Mouse (Mus musculus) small intestine, adult 2 months (tissue): ENCODE data around the gene Gm49405. TPM values are rescaled to one million over a fixed set of nuclear protein-coding genes. Genes with fewer than 3 reads are reported as not detected.

Experiments used
- H3K27ac ChIP-seq: fragments of 200-500 bp; 2 replicates; pipeline ENCODE4 v1.5.1; 2012; ENCODE audit warnings: low read depth, low read length, control low read depth, inconsistent platforms; ENCODE audit not compliant: insufficient read depth
- H3K27me3 ChIP-seq: fragments of 200-500 bp; 2 replicates; pipeline ENCODE4 v1.6.1; 2012; ENCODE audit warnings: mild to moderate bottlenecking, moderate library complexity, low read length, inconsistent platforms; ENCODE audit not compliant: control insufficient read depth, insufficient read depth
- H3K36me3 ChIP-seq: fragments of 200-500 bp; 2 replicates; pipeline ENCODE4 v1.6.1; 2012; ENCODE audit warnings: mild to moderate bottlenecking, low read length, control low read depth, inconsistent platforms; ENCODE audit not compliant: control insufficient read depth, insufficient read depth
- H3K4me1 ChIP-seq: fragments of 200-500 bp; 2 replicates; pipeline ENCODE4 v1.6.1; 2012; ENCODE audit warnings: low read length, inconsistent platforms, mixed read lengths; ENCODE audit not compliant: control insufficient read depth, insufficient read depth, insufficient read length
- H3K4me3 ChIP-seq: fragments of 200-500 bp; 2 replicates; pipeline ENCODE4 v1.5.1; 2012; ENCODE audit warnings: low read depth, mild to moderate bottlenecking, control low read depth, inconsistent platforms, low read length, moderate library complexity
- CTCF ChIP-seq: fragments of 200-500 bp; IDR thresholded peaks from 2 replicates; pipeline ENCODE4 v1.5.1; 2012; ENCODE audit warnings: low read depth, mild to moderate bottlenecking, control low read depth, inconsistent platforms, low read length, moderate library complexity, mixed read lengths; ENCODE audit not compliant: insufficient replicate concordance, insufficient read length; ENCODE audit errors: extremely low read depth
- POLR2A ChIP-seq: fragments of 200-500 bp; IDR thresholded peaks from 2 replicates; pipeline ENCODE4 v1.6.1; 2012; ENCODE audit warnings: low read depth, mild to moderate bottlenecking, control low read depth, inconsistent platforms, low read length, moderate library complexity
- WGBS: fragments of 180-500 bp; shearing (Covaris S2); methylation state at CpG from one replicate; pipeline ENCODE4 v1.1.7; 2018; 5-methylcytosine and 5-hydroxymethylcytosine counted together
- polyA plus RNA-seq: library from polyadenylated mRNA; depleted of rRNA; stranded (reverse); fragments of >200 nt; gene quantifications from 2 replicates; pipeline ENCODE4 v1.2.3, GENCODE M21; 2012

The Gm49405 gene
- polyA plus RNA-seq, 1 experiment: 0.90 TPM

DNA sequence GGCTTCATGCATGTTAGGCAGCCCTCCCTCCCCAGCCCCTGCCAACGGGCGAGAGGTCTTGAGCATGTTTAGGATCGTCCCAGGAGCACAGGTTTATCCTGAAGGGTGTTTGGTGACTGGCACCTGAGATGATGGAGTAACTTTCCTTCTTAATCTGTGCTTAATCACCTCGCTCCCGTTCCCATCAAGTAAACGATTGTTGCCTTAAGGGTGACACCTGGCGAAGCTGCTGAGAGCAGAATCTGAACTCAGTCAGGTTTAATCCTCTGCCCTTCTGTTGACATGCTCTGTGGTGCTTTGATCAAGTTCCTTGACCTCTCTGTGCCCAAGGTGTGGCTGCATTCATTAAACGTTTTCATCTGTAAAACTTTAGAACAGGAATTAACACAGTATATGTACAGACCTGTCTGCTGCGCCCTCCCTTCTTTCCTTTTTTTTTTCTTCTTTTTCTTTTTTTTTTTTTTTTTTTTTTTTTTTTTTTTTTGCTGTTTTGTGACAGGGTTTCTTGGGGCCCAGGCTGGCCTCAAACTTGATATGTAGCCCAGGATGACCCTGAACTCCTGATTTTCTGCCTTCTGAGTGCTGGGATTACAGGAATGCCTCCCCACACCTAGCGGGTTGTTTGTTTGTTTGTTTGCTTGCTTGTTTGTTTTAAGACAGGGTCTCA, 17.6 kb downstream of the Gm49405 start:
- TF ChIP-seq CTCF: no peak
- no peak for TF ChIP-seq POLR2A
- H3K27ac ChIP-seq: peak overlapping the region; percentile 66
- 55% methylated on average over 10 of the region's 10 CpGs for WGBS
- H3K27me3 ChIP-seq: no peaks in the 10 kb centered on the region
- no peaks in the 10 kb centered on the region for H3K36me3 ChIP-seq
- H3K4me1 ChIP-seq: peaks cover 10% of the 10 kb centered on the region; the same call in 1 of the 2 replicates
- no peak overlapping the region for H3K4me3 ChIP-seq

DNA sequence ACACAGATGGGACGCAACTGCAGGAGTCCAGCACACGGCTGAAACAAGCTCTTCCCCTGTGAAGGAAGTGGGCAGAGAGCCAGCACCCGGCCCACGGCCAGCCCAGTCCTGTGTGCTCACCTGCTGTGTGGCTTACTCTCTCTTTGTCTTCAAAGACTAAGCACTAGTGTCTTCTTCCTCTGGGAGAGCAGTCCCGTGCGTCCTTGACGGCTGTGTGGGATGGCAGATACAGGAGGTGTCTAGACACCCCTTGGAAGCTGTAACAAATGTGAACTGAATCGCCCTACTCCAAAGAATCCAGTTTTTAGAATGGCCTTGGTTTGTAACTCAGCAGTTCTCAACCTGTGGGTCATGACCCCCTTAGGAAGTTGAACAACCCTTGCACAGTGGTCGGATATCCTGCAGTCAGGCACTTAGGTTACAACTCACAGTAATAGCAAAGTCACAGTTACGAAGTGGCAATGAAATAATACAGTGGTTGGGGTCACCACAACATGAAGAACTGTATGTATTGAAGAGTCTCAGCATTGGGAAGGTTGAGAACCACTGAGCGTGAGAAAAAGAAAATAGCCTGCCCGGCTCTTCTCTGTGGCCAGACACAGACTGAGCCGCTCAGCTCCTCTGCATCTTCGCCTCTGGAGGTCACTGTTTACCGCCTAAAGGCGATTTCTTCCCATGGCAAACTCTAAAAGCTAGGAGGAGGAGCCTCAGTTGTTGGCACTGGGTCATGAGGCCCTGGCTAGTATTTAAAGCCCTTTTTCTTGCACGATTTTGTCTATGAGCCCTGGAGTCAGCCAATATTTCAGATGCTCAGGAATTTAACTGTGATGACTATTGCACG, 18.5 kb downstream of the Gm49405 start:
- 10% methylated on average over 18 of the region's 18 CpGs for WGBS
- H3K27ac ChIP-seq: peak overlapping the region; percentile 66
- TF ChIP-seq POLR2A (peak; percentile 36; the same call in 1 of the 2 replicates), CTCF (peak; percentile 93; the same call in 1 of the 2 replicates)
- H3K36me3 ChIP-seq: no peaks in the 10 kb centered on the region
- H3K4me1 ChIP-seq: peaks cover 10% of the 10 kb centered on the region; the same call in 1 of the 2 replicates
- no peak overlapping the region for H3K4me3 ChIP-seq
- H3K27me3 ChIP-seq: no peaks in the 10 kb centered on the region

DNA sequence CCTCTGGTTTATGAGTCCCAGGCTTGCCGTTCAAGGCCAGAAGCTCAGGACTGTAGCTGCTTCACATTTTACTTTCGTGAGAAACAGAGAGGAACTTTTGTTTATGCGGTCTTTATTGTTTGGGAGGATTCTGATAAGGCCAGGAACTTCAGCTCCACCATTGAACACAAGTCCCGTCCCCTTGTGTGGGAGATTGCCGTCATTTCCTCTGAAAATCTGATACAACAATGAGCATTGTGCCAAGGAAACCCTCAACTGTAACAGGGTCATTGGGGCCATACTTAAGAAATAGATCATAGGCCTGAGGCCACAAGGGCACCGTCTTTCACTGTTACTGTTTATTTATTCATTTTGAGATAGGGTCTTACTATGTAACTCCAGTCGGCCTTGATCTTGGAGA, 22.8 kb downstream of the Gm49405 start:
- no peak overlapping the region for H3K4me3 ChIP-seq
- no peaks in the 10 kb centered on the region for H3K36me3 ChIP-seq
- 58% methylated on average over 7 of the region's 7 CpGs for WGBS
- no peaks in the 10 kb centered on the region for H3K27me3 ChIP-seq
- H3K4me1 ChIP-seq: peaks cover 16% of the 10 kb centered on the region
- H3K27ac ChIP-seq: no peak overlapping the region
- TF ChIP-seq CTCF (no peak), POLR2A (no peak)

DNA sequence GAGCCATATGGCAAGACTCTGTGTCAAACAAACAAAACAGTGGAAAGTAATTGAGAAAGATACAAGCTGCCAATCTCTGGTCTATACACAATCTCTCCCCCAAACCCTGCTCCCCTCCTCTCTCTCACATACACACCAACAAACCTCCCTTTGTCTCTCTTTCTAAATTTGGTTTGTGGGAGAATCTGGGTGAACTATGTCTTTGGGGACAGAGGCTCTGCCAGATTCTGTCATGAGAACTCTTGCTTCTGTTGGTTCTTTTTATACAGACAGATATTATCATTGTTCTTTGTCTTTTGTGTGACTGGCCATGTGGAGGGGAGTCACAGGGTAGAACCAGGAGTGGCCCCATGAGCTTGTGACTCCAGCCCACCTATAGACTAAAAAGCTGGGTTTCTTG, 27.1 kb downstream of the Gm49405 start:
- no peaks in the 10 kb centered on the region for H3K27me3 ChIP-seq
- H3K4me3 ChIP-seq: no peak overlapping the region
- no peak for TF ChIP-seq POLR2A
- TF ChIP-seq CTCF: no peak
- no peaks in the 10 kb centered on the region for H3K36me3 ChIP-seq
- H3K27ac ChIP-seq: no peak overlapping the region
- H3K4me1 ChIP-seq: peaks cover 13% of the 10 kb centered on the region

DNA sequence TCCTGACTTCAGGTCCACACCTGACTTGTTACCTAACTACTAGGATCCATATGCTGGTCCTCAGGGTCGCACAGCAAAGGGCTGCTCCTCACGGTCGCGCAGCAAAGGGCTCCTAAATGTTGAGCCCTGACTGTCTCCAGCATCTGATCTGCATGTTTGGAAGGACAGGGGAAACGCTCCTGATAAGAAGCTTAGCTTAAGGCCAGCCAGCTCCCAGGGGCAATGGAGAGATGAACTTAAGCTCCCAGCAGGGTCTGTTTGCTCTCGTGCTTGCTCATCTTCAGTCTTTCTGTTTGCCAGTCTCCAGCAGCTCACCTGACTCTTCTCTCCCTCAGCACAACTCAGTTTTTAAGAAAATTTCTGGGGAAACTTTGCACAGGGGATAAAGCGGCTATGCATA, 32.2 kb downstream of the Gm49405 start:
- TF ChIP-seq POLR2A (no peak), CTCF (no peak)
- H3K36me3 ChIP-seq: peaks cover 6% of the 10 kb centered on the region
- peak overlapping the region; percentile 64; the same call in 1 of the 2 replicates for H3K27ac ChIP-seq
- no peaks in the 10 kb centered on the region for H3K27me3 ChIP-seq
- no peak overlapping the region for H3K4me3 ChIP-seq
- H3K4me1 ChIP-seq: peaks cover 24% of the 10 kb centered on the region
- WGBS: 79% methylated on average over 7 of the region's 7 CpGs

DNA sequence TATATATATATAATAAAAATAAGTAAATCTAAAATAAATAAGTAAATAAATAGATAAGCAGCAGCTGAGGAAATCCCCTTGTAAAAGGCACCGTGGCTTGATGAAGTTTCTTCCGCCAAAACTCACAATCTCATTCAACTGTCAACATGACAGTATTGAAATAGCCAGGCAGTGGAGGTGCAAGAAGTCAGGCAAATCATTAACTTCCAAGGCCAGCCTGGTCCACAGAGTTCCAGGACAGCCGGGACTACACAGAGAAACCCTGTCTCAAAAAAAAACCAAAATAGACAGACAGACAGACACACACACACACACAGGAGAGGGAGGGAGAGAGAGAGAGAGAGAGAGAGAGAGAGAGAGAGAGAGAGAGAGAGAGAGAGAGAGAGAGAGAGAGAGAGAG, 32.9 kb downstream of the Gm49405 start:
- Histone ChIP-seq H3K27ac (peak overlapping the region; percentile 96), H3K36me3 (peaks cover 6% of the 10 kb centered on the region), H3K27me3 (no peaks in the 10 kb centered on the region), H3K4me3 (no peak overlapping the region), H3K4me1 (peaks cover 24% of the 10 kb centered on the region)
- WGBS: 25% methylated on average over 3 of the region's 3 CpGs
- TF ChIP-seq CTCF: no peak
- no peak for TF ChIP-seq POLR2A

DNA sequence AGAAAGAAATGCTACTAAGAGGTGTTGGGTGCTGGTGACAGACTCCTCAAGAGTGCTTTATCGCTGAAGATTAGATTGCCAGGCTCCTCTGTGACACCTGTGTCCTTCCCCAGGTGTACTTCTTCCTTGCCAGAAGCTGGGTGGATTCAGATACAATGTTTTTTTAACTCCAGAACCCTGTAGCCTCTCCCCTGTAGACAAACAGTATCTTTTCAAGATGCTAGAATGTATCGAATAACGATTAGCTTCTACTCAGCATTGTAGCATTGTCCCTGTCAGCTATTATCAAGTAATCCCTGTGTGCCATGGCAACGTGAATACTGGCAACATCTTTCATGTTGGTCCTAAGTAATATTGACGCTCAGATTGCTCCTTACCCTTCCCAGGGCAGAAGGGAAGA, 33.3 kb downstream of the Gm49405 start:
- peak overlapping the region; percentile 96 for H3K27ac ChIP-seq
- WGBS: 19% methylated on average over 5 of the region's 5 CpGs
- no peak for TF ChIP-seq POLR2A
- no peak for TF ChIP-seq CTCF
- peaks cover 6% of the 10 kb centered on the region for H3K36me3 ChIP-seq
- H3K4me1 ChIP-seq: peaks cover 24% of the 10 kb centered on the region
- no peaks in the 10 kb centered on the region for H3K27me3 ChIP-seq
- H3K4me3 ChIP-seq: no peak overlapping the region
